Mouse (Mus musculus) heart, adult 2 months (tissue): ENCODE results near the gene Slc35e3. TPM values are rescaled to one million over a fixed set of nuclear protein-coding genes. Genes with fewer than 3 reads are reported as not detected.

ENCODE experiments used
- DNase-seq, 2 experiments: peaks; one replicate each; pipeline ENCODE4 v3.0.0; 2021
- H3K27ac ChIP-seq: fragments of 200-600 bp; 2 replicates; pipeline ENCODE4 v1.8.1; 2022
- H3K27me3 ChIP-seq: fragments of 200-500 bp; 2 replicates; pipeline ENCODE4 v1.6.1; 2012; ENCODE audit warnings: mild to moderate bottlenecking, low read length, inconsistent platforms, mixed read lengths; ENCODE audit not compliant: control insufficient read depth, insufficient read depth
- H3K36me3 ChIP-seq: fragments of 200-500 bp; 2 replicates; pipeline ENCODE4 v1.6.1; 2012; ENCODE audit warnings: low read length, inconsistent platforms; ENCODE audit not compliant: control insufficient read depth, insufficient read depth
- H3K4me1 ChIP-seq: fragments of 200-500 bp; 2 replicates; pipeline ENCODE4 v1.6.1; 2011; ENCODE audit warnings: low read length; ENCODE audit not compliant: control insufficient read depth, insufficient read depth
- H3K4me3 ChIP-seq: fragments of 200-600 bp; 2 replicates; pipeline ENCODE4 v1.8.1; 2022
- H3K79me2 ChIP-seq: fragments of 200-500 bp; replicated peaks from 2 replicates; pipeline ENCODE4 v1.6.1; 2012; ENCODE audit warnings: mild to moderate bottlenecking, inconsistent platforms, low read length, moderate library complexity, mixed read lengths; ENCODE audit not compliant: control insufficient read depth, insufficient read depth
- H3K9ac ChIP-seq: fragments of 200-500 bp; 2 replicates; pipeline ENCODE4 v1.6.1; 2012; ENCODE audit warnings: low read depth, mild to moderate bottlenecking, control low read depth, inconsistent platforms, low read length, mixed read lengths
- CTCF ChIP-seq: fragments of 200-600 bp; IDR thresholded peaks from 2 replicates; pipeline ENCODE4 v1.8.1; 2022; ENCODE audit warnings: antibody characterized with exemption, mild to moderate bottlenecking, moderate library complexity
- EP300 ChIP-seq: fragments of 200-500 bp; IDR thresholded peaks from 2 replicates; pipeline ENCODE4 v1.6.1; 2011; ENCODE audit warnings: low read depth, low read length, control low read depth; ENCODE audit not compliant: insufficient read depth
- POLR2A ChIP-seq: fragments of 200-500 bp; IDR thresholded peaks from 2 replicates; pipeline ENCODE4 v1.6.1; 2011; ENCODE audit warnings: mild to moderate bottlenecking, low read depth, low read length, control low read depth; ENCODE audit not compliant: insufficient read depth
- WGBS: fragments of 180-500 bp; shearing (Covaris S2); methylation state at CpG from one replicate; pipeline ENCODE4 v1.1.7; 2018; 5-methylcytosine and 5-hydroxymethylcytosine counted together
- intact Hi-C: fragments of 180-260 bp; cut with DNase I; formaldehyde crosslinking; loops from one replicate; pipeline ENCODE4 v1.15.1; 2025
- polyA plus RNA-seq: library from polyadenylated mRNA; depleted of rRNA; stranded (reverse); fragments of >200 nt; gene quantifications from 2 replicates; pipeline ENCODE4 v1.2.3, GENCODE M21; 2012
- total RNA-seq, 2 experiments: library from RNA; stranded (reverse); gene quantifications; 2 replicates each; pipeline ENCODE4 v1.2.3; 2021

Gene Slc35e3
- total and polyA plus RNA-seq, 3 experiments: 5.7 to 8.0 (median 7.4) TPM

DNA sequence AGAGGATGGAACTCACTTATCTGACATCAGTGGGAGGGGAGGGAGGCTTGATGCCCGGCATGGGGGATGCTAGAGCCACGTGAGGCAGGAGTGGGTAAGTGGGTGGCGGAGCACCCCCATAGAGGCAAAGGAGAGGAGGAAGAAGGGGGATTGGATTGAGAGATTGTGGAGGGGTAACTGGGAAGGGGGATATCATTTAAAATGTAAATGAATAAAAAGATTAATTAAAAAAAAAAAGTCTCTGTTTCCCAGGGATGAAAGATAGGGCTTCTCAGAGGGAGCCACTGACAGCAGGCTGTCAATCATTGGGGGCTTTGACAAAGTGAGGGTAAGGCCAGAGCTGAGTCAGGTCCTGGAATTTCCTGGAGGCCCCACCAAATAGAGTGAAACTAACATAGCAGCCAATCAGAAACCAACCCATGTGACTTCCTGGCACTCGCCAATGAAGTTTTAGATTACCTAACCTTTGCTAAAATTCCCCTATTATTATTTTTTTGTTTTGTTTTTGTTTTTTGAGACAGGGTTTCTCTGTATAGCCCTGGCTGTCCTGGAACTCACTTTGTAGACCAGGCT, 31.2 kb downstream of the Slc35e3 start:
- Histone ChIP-seq H3K4me1 (peaks cover 5% of the 10 kb centered on the region), H3K27me3 (no peaks in the 10 kb centered on the region), H3K9ac (no peak overlapping the region), H3K79me2 (no peaks in the 10 kb centered on the region), H3K4me3 (no peak overlapping the region), H3K27ac (no peak overlapping the region), H3K36me3 (no peaks in the 10 kb centered on the region)
- TF ChIP-seq POLR2A (no peak), EP300 (no peak), CTCF (no peak)
- DNase-seq: no peak
- intact Hi-C loops: no loop called here
- 63% methylated on average over 4 of the region's 4 CpGs for WGBS

DNA sequence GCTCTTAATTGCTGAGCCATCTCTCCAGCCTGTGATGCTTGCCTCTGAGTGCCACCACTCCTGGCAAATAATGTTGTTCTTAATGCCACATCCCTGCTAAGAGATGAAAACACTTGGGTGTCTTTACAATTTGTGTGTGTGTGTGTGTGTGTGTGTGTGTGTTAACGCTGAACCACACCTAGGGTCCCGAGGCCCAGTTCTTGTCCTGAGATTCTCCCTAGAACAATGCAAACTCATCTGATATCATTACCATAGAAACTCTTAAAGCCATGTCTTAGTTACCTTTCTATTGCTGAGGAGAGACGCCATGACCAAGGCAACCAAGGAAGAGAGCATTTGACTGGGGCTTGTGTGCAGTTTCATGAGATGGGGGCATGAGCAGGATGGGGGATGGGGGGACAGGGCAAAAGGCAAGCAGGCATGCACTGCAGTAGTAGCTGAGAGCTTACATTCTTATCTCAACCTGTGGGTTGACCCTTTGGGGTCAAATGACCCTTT, 32.1 kb downstream of the Slc35e3 start:
- Histone ChIP-seq H3K4me1 (peaks cover 5% of the 10 kb centered on the region), H3K27ac (no peak overlapping the region), H3K9ac (no peak overlapping the region), H3K27me3 (no peaks in the 10 kb centered on the region), H3K36me3 (no peaks in the 10 kb centered on the region; the same call in 1 of the 2 replicates), H3K79me2 (no peaks in the 10 kb centered on the region), H3K4me3 (no peak overlapping the region)
- DNase-seq: no peak
- WGBS: 89% methylated on average over 3 of the region's 3 CpGs
- intact Hi-C loops: no loop called here
- TF ChIP-seq EP300 (no peak), CTCF (no peak), POLR2A (no peak)

DNA sequence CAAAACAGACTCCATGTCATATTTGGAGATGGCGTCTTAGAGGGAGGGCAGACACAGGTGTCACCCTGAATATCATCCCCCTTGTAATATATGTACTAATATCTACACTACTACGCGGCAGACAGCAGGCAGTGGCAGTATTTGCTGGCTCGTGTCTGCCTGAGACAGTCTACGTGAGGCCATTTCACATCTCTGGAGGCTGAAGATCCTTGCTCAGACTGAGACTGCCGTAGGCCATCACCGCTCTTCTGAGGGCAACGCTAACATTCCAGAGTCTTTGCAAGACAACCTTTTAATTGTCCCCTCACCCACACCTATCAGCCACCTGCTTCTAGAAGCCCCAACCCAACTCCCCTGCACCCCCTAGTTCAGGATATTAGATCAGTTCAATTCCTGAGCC, 32.7 kb downstream of the Slc35e3 start:
- no peak for DNase-seq
- Histone ChIP-seq H3K4me3 (no peak overlapping the region), H3K4me1 (peaks cover 7% of the 10 kb centered on the region), H3K27me3 (no peaks in the 10 kb centered on the region), H3K9ac (no peak overlapping the region), H3K36me3 (peaks cover 4% of the 10 kb centered on the region), H3K79me2 (peaks cover 3% of the 10 kb centered on the region; the same call in 1 of the 2 replicates), H3K27ac (no peak overlapping the region)
- WGBS: 94% methylated on average over 8 of the region's 8 CpGs
- TF ChIP-seq EP300 (no peak), POLR2A (no peak), CTCF (no peak)
- intact Hi-C loops: no loop called here

DNA sequence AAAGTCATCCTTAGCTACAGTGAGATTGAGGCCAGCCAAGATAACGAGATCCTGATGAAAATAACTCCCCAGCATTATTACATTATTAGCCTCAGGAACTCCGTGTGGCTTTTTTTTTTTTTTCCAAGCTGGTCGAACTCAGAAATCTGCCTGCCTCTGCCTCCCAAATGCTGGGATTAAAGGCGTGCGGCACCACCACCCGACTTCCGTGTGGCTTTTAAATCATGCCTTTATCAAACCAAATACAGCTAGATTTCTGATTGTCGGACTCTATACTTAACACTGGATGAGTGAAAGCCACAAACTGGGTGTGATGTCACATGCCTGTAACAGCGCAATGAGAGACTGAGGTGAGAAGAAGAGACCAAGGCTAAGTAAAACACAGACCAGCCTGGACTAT, 33.3 kb downstream of the Slc35e3 start:
- H3K27ac ChIP-seq: no peak overlapping the region
- no peak overlapping the region for H3K4me3 ChIP-seq
- WGBS: 84% methylated on average over 9 of the region's 9 CpGs
- intact Hi-C loops: no loop called here
- H3K79me2 ChIP-seq: peaks cover 3% of the 10 kb centered on the region; the same call in 1 of the 2 replicates
- peaks cover 4% of the 10 kb centered on the region for H3K36me3 ChIP-seq
- no peak overlapping the region for H3K9ac ChIP-seq
- no peaks in the 10 kb centered on the region for H3K27me3 ChIP-seq
- no peak for DNase-seq
- TF ChIP-seq POLR2A: no peak
- TF ChIP-seq CTCF: no peak
- no peak for TF ChIP-seq EP300
- H3K4me1 ChIP-seq: peaks cover 7% of the 10 kb centered on the region

DNA sequence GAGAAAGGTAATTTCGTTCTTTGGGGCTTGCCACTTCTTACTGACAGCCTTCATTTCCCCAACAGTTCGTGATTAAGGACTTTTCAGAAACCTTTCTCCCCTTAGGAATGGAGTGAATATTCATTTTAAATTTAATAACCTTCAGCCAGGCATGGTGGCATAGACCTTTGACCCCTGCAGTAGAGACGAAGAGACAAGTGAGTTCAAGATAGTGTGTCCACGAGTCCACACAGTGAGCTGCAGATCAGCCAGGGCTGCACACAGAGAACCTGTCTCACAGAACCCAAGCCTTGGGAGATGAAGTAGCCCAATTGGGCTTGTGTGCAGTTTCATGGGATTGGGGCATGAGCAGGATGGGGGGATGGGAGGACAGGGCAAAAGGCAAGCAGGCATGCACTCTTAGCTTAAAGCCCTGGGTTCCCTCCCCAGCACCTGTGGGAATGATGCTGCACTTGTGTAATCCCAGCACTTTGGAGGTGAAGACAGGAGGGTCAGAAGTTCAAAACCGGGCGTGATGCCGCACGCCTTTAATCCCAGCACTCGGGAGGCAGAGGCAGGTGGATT, 33.9 kb downstream of the Slc35e3 start:
- intact Hi-C loops: no loop called here
- Histone ChIP-seq H3K4me3 (no peak overlapping the region), H3K9ac (no peak overlapping the region), H3K4me1 (peaks cover 4% of the 10 kb centered on the region), H3K27me3 (no peaks in the 10 kb centered on the region), H3K36me3 (peaks cover 9% of the 10 kb centered on the region), H3K79me2 (peaks cover 3% of the 10 kb centered on the region; the same call in 1 of the 2 replicates), H3K27ac (no peak overlapping the region)
- WGBS: 86% methylated on average over 9 of the region's 9 CpGs
- TF ChIP-seq POLR2A (no peak), EP300 (no peak), CTCF (no peak)
- no peak for DNase-seq

DNA sequence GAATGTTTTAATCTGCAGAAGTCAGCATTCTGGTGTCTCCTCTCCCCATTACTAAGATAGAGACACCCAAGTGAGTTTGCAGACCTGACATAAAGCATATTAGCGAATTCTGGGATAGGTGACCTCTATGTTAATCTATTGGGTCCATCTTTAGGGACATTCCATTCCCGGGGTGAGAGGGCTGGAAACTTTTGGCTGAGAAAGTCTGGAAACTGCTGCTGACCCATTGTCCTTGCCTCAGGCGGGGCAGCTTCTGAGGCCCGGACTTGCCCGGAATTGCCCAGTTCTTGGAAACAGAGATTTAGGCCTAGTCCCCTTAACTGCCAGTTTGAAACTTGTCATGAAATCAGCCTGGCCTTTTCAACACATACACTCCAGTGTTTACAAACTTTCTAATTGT, 34.8 kb downstream of the Slc35e3 start:
- H3K27me3 ChIP-seq: no peaks in the 10 kb centered on the region
- H3K79me2 ChIP-seq: peaks cover 3% of the 10 kb centered on the region; the same call in 1 of the 2 replicates
- peak overlapping the region; percentile 100 for H3K27ac ChIP-seq
- H3K36me3 ChIP-seq: peaks cover 16% of the 10 kb centered on the region
- H3K9ac ChIP-seq: no peak overlapping the region
- peaks cover 8% of the 10 kb centered on the region for H3K4me1 ChIP-seq
- TF ChIP-seq CTCF (no peak), EP300 (no peak), POLR2A (no peak)
- intact Hi-C loops: loop anchor here (2.0 kb wide), 1 partner anchor 33 kb away; no protein-coding TSS in a partner anchor
- peak overlapping the region; percentile 97; the same call in 1 of the 2 replicates for H3K4me3 ChIP-seq
- 45% methylated on average over 5 of the region's 5 CpGs for WGBS
- DNase-seq: no peak
